Mouse (Mus musculus): ENCODE measurements around the gene Hist1h3f.

GRCm38 (mm10) chr13:23517603-23518294, 26.1 kb upstream of the Hist1h3f start:
- TF ChIP-seq POLR2A (IDR thresholded peaks at IDR 0.05; ENCODE audit: extremely low read depth, insufficient read depth, low read length) (no peak), CTCF (IDR thresholded peaks at IDR 0.05; ENCODE audit: extremely low read depth, insufficient read depth, low read length) (no peak)

Data from cortical plate, adult 2 months (tissue).